Mouse (Mus musculus) heart, embryonic 16.5 days (tissue): ENCODE results near the gene Dlx5. TPM values are rescaled to one million over a fixed set of nuclear protein-coding genes. Genes with fewer than 3 reads are reported as not detected.
A peak's percentile ranks its signal among the peaks of the same experiment; 100 is the strongest.

ENCODE experiments used
- ATAC-seq: fragments of 200-750 bp; cut with Nextera tagmentation; replicated peaks from 2 replicates; pipeline ENCODE4 v1.8.0; 2017; ENCODE audit warnings: moderate number of reproducible peaks; ENCODE audit not compliant: insufficient read depth, low FRiP score; ENCODE audit errors: extremely low read depth
- H3K27ac ChIP-seq: fragments of 300-500 bp; sonication (generic); 2 replicates; pipeline ENCODE4 v1.5.1; 2014; ENCODE audit warnings: mild to moderate bottlenecking, low read length, control low read depth, moderate library complexity
- H3K27me3 ChIP-seq: fragments of 300-500 bp; sonication (generic); 2 replicates; pipeline ENCODE4 v1.6.1; 2014; ENCODE audit warnings: low read length, mixed read lengths; ENCODE audit not compliant: control insufficient read depth, insufficient read depth
- H3K36me3 ChIP-seq: fragments of 300-500 bp; sonication (generic); 2 replicates; pipeline ENCODE4 v1.6.1; 2014; ENCODE audit not compliant: control insufficient read depth, insufficient read depth
- H3K4me1 ChIP-seq: fragments of 300-500 bp; sonication (generic); 2 replicates; pipeline ENCODE4 v1.6.1; 2014; ENCODE audit warnings: low read length, mixed read lengths; ENCODE audit not compliant: control insufficient read depth, insufficient read depth
- H3K4me2 ChIP-seq: fragments of 300-500 bp; sonication (generic); 2 replicates; pipeline ENCODE4 v1.6.1; 2014; ENCODE audit warnings: low read depth, mild to moderate bottlenecking, control low read depth, low read length
- H3K4me3 ChIP-seq: fragments of 300-500 bp; sonication (generic); 2 replicates; pipeline ENCODE4 v1.5.1; 2014; ENCODE audit warnings: mild to moderate bottlenecking, control low read depth, low read length
- H3K9ac ChIP-seq: fragments of 300-500 bp; sonication (generic); 2 replicates; pipeline ENCODE4 v1.6.1; 2014; ENCODE audit warnings: low read length, control low read depth
- H3K9me3 ChIP-seq: fragments of 300-500 bp; sonication (generic); replicated peaks from 2 replicates; pipeline ENCODE4 v1.6.1; 2016; ENCODE audit warnings: low read length; ENCODE audit not compliant: control insufficient read depth
- WGBS: fragments of 180-500 bp; shearing (Covaris S2); extraction: QIAGEN DNeasy Blood & Tissue Kit; methylation state at CpG from one replicate; pipeline ENCODE4 v1.1.7; 2014; 5-methylcytosine and 5-hydroxymethylcytosine counted together
- polyA plus RNA-seq: library from polyadenylated mRNA; unstranded; fragments of >200 nt; fragmentation: Nextera tagmentation; extraction: Ambion mirVana; gene quantifications from 2 replicates; pipeline ENCODE4 v1.2.1, GENCODE M21; 2015

Dlx5 gene
- polyA plus RNA-seq, 1 experiment from 2014 or later, result 1.4 TPM

- Histone ChIP-seq H3K36me3 (no peaks in the 10 kb centered on the region), H3K4me1 (peaks cover 16% of the 10 kb centered on the region), H3K27ac (no peak overlapping the region), H3K27me3 (peaks cover 86% of the 10 kb centered on the region), H3K4me3 (no peak overlapping the region), H3K4me2 (no peak overlapping the region), H3K9me3 (no peaks in the 10 kb centered on the region), H3K9ac (no peak overlapping the region)
- ATAC-seq, result no peak
- WGBS, result 12% methylated on average over 34 of the region's 34 CpGs
Measured at GRCm38 (mm10) chr6:6877981-6878840, 3.7 kb downstream of the Dlx5 start.

DNA sequence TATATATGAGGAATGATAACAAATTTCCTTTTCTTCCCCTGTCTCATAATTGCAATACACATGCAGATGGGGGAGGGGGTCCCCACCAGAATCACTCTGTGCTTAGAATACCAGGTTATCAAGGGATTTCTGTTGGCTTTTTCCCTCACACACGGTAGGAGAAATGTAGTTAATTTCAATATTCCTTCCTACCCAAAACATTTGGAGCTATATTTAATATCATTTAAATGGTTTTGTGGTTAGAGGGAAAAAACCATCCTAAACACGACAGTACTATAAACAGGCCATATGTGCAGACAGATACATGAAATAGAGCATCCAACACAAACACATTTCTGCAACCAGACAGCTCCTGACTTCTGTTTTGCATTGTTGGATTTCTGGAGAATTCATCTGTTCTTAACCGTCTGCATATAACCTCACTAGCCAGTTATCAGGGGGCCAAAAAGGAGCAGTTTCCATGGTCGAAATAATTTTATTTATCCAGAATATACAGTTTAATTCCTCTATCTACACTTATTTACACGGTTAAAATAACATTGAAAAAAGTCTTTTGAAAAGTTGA, 4.5 kb downstream of the Dlx5 start:
- Histone ChIP-seq H3K27me3 (peaks cover 86% of the 10 kb centered on the region), H3K4me2 (no peak overlapping the region), H3K27ac (no peak overlapping the region), H3K9me3 (no peaks in the 10 kb centered on the region), H3K4me1 (peaks cover 16% of the 10 kb centered on the region), H3K36me3 (no peaks in the 10 kb centered on the region), H3K4me3 (no peak overlapping the region), H3K9ac (no peak overlapping the region)
- WGBS, result 18% methylated on average over 5 of the region's 5 CpGs
- no peak for ATAC-seq

- no peaks in the 10 kb centered on the region for H3K36me3 ChIP-seq
- H3K4me2 ChIP-seq, result no peak overlapping the region
- ATAC-seq, result no peak
- H3K27ac ChIP-seq, result no peak overlapping the region
- whole genome bisulfite sequencing, result 18% methylated on average over 7 of the region's 7 CpGs
- peaks cover 14% of the 10 kb centered on the region for H3K4me1 ChIP-seq
- H3K27me3 ChIP-seq, result peaks cover 88% of the 10 kb centered on the region
- H3K4me3 ChIP-seq, result no peak overlapping the region
- H3K9ac ChIP-seq, result no peak overlapping the region
- no peaks in the 10 kb centered on the region for H3K9me3 ChIP-seq
Measured at GRCm38 (mm10) chr6:6876731-6877130, 5.2 kb downstream of the Dlx5 start.

DNA sequence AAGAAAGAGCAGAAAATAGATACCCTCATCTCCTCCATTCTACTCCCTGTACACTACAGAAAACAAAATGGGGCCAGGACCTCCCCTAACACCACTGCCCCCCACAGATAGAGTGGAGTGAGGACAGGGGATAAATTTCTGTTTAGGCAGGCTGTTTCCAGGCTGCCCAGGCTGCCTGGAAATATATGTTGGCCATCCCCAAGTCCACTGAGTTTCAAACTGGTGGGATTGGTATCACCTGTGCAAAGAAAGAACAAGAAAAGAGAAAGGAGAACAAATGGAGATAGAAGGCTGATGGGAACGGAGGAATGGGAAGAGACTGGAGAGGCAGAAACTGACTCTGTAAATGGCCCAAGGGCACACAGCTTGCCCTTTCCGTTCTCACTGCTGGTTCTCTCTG, 5.7 kb downstream of the Dlx5 start:
- WGBS, result 14% methylated on average over 2 of the region's 2 CpGs
- H3K4me2 ChIP-seq, result no peak overlapping the region
- peaks cover 11% of the 10 kb centered on the region for H3K4me1 ChIP-seq
- H3K27me3 ChIP-seq, result peaks cover 87% of the 10 kb centered on the region
- H3K36me3 ChIP-seq, result no peaks in the 10 kb centered on the region
- no peak overlapping the region for H3K9ac ChIP-seq
- no peaks in the 10 kb centered on the region for H3K9me3 ChIP-seq
- no peak for ATAC-seq
- H3K4me3 ChIP-seq, result no peak overlapping the region
- no peak overlapping the region for H3K27ac ChIP-seq

GRCm38 (mm10) chr6:6875676-6876075, 6.2 kb downstream of the Dlx5 start:
- H3K9ac ChIP-seq, result no peak overlapping the region
- H3K9me3 ChIP-seq, result no peaks in the 10 kb centered on the region
- peaks cover 8% of the 10 kb centered on the region for H3K4me1 ChIP-seq
- ATAC-seq, result no peak
- no peak overlapping the region for H3K4me2 ChIP-seq
- WGBS, result 10% methylated on average over 9 of the region's 9 CpGs
- no peaks in the 10 kb centered on the region for H3K36me3 ChIP-seq
- no peak overlapping the region for H3K27ac ChIP-seq
- peaks cover 88% of the 10 kb centered on the region for H3K27me3 ChIP-seq
- H3K4me3 ChIP-seq, result no peak overlapping the region

- Histone ChIP-seq H3K9ac (no peak overlapping the region), H3K4me1 (peaks cover 8% of the 10 kb centered on the region), H3K4me2 (no peak overlapping the region), H3K27me3 (peaks cover 89% of the 10 kb centered on the region), H3K4me3 (peak overlapping the region; percentile 16; the same call in 1 of the 2 replicates), H3K9me3 (no peaks in the 10 kb centered on the region), H3K27ac (no peak overlapping the region), H3K36me3 (no peaks in the 10 kb centered on the region)
- WGBS, result 3% methylated on average over 11 of the region's 11 CpGs
- no peak for ATAC-seq
Measured at GRCm38 (mm10) chr6:6875136-6875535, 6.7 kb downstream of the Dlx5 start.

DNA sequence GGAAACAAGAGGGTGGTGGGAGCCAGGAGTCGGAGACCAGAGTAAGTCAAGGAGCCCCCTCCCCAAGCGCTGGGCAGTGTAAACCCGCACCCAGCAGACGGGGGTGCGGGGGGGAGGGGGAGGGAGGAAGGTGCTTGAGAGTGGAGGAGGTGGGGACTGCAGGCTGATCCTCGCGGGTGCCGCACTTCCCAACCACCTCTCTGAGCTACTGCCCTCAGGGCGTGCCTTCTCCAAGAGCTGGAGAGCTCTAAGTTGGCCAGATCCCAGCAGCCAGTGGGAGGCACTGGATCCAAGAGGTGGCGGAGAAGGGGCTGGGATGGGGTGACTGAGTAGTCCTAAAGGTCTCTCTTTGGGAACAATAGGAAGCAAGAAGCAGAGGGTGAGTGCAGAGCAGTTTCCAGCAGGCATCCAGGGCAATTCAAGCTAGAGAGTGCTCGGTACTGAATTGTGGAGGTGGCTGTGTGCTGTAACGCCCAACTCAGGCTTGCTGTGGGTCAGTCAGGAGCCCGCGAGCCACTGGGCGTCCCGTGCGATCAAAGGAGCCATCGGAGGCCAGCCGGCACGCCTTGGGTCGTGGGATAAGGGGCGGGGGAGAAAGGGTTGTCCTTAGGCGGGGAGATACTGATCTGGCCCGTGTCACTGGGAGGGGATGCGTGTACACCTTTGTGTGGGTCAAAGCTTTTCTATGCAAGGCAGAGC, 7.7 kb downstream of the Dlx5 start:
- Histone ChIP-seq H3K27me3 (peaks cover 92% of the 10 kb centered on the region), H3K4me3 (no peak overlapping the region), H3K9me3 (no peaks in the 10 kb centered on the region), H3K27ac (no peak overlapping the region), H3K4me1 (peaks cover 8% of the 10 kb centered on the region), H3K4me2 (no peak overlapping the region), H3K36me3 (no peaks in the 10 kb centered on the region), H3K9ac (no peak overlapping the region)
- no peak for ATAC-seq
- WGBS, result 2% methylated on average over 25 of the region's 25 CpGs

DNA sequence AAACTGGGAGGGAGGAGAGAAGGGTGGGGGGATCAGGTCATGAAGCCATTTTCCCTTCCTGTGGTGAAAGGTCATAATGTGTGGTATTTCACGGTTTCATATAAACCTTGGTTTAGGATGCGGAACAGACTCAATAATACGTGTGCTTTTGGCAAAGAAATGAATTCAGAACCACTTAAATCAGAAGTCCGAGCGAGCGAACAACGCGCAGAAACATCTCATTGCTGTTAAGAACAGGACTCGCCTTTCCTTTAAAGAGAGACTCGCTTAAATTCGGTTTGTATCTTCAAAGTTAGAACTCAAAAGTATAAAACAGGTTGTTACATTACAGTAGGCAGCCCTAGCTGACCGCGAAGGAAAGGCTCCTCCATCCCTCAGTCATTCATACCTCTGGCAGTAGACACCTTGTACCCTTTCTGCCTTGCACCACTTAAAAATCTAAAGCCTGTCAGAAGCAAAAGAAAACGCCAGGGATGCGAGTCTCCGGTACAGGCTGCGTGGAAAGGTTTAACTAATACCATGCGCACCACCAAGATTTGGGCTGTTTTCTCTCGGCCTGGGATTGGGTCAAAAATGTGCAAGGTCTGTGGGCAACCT, 8.3 kb downstream of the Dlx5 start:
- Histone ChIP-seq H3K9ac (no peak overlapping the region), H3K36me3 (no peaks in the 10 kb centered on the region), H3K4me1 (peaks cover 8% of the 10 kb centered on the region), H3K4me3 (no peak overlapping the region), H3K27me3 (peaks cover 90% of the 10 kb centered on the region), H3K27ac (no peak overlapping the region), H3K4me2 (no peak overlapping the region), H3K9me3 (no peaks in the 10 kb centered on the region)
- ATAC-seq, result no peak
- WGBS, result 3% methylated on average over 19 of the region's 19 CpGs
